Mouse (Mus musculus) frontal cortex, postnatal 25 days (tissue): Measurements from ENCODE around the gene Etfbkmt.
"Not testable (repeated sequence)": the region's sequence is repeated elsewhere in the genome, so short reads cannot be mapped to it uniquely, and the experiment has no call there.

ENCODE experiments used
- DNase-seq, 2 experiments: peaks; one replicate each; pipeline ENCODE4 v3.0.0; 2022; ENCODE audit warnings: low spot score in 2 of 2

The Etfbkmt gene

GRCm38 (mm10) chr6:149139471-149139870 is at the start of gene Etfbkmt:
Gene Etfbkmt, plus strand, starts transcription at chr6:149139849.
- no peak for DNase-seq

- no peak for DNase-seq
These were observed 47.2 kb upstream of the Etfbkmt start for GRCm38 (mm10) chr6:149092406-149092805.

GRCm38 (mm10) chr6:149093465-149093864 is 46.2 kb upstream of the Etfbkmt start:
- DNase-seq = no peak

- no peak for DNase-seq
These were observed 45.1 kb upstream of the Etfbkmt start for GRCm38 (mm10) chr6:149094555-149094954.

- no peak for DNase-seq
These were observed 44.3 kb upstream of the Etfbkmt start for GRCm38 (mm10) chr6:149095389-149095788.

- DNase-seq = no peak
These were observed 43.4 kb upstream of the Etfbkmt start for GRCm38 (mm10) chr6:149096233-149096632.

- DNase-seq = no peak
These were observed 42.4 kb upstream of the Etfbkmt start for GRCm38 (mm10) chr6:149097276-149097675.

- DNase-seq = no peak
These were observed 40.7 kb upstream of the Etfbkmt start for GRCm38 (mm10) chr6:149098993-149099392.

GRCm38 (mm10) chr6:149100174-149101075 is 39.2 kb upstream of the Etfbkmt start:
- DNase-seq = peak; percentile 41 to 57

- peak; percentile 63 to 69 for DNase-seq
These were observed 38.3 kb upstream of the Etfbkmt start, which contains the start of gene Dennd5b for GRCm38 (mm10) chr6:149101076-149101942. Gene Dennd5b, minus strand, starts transcription at chr6:149101680.

- no peak for DNase-seq
These were observed 37.8 kb upstream of the Etfbkmt start for GRCm38 (mm10) chr6:149101943-149102243.

GRCm38 (mm10) chr6:149103451-149103850 is 36.2 kb upstream of the Etfbkmt start:
- no peak for DNase-seq

GRCm38 (mm10) chr6:149107615-149108014 is 32.0 kb upstream of the Etfbkmt start:
- no peak for DNase-seq

- no peak for DNase-seq
These were observed 30.7 kb upstream of the Etfbkmt start for GRCm38 (mm10) chr6:149108909-149109308.

- DNase-seq = no peak
These were observed 22.7 kb upstream of the Etfbkmt start for GRCm38 (mm10) chr6:149116992-149117391.

- DNase-seq = no peak
These were observed 20.7 kb upstream of the Etfbkmt start for GRCm38 (mm10) chr6:149118935-149119334.

GRCm38 (mm10) chr6:149119853-149120252 is 19.8 kb upstream of the Etfbkmt start:
- peak in 1 of 2 experiments; percentile 57 for DNase-seq

GRCm38 (mm10) chr6:149123042-149123441 is 16.6 kb upstream of the Etfbkmt start:
- no peak for DNase-seq

GRCm38 (mm10) chr6:149126675-149127074 is 13.0 kb upstream of the Etfbkmt start:
- DNase-seq = no peak

GRCm38 (mm10) chr6:149129870-149130269 is 9.8 kb upstream of the Etfbkmt start, which contains the start of gene Gm10203:
Gene Gm10203, plus strand, starts transcription at chr6:149130170.
- not testable (repeated sequence) for DNase-seq

- no peak for DNase-seq
These were observed 8.5 kb upstream of the Etfbkmt start for GRCm38 (mm10) chr6:149131111-149131510.

GRCm38 (mm10) chr6:149132311-149133077 is 7.2 kb upstream of the Etfbkmt start:
- DNase-seq = no peak
